Mouse (Mus musculus) layer of hippocampus, postnatal 36 days (tissue): ENCODE results near the gene F12. TPM values are rescaled to one million over a fixed set of nuclear protein-coding genes. Genes with fewer than 3 reads are reported as not detected.

Source experiments
- DNase-seq, 2 experiments: peaks; one replicate each; pipeline ENCODE4 v3.0.0; 2022
- total RNA-seq, 2 experiments: library from RNA; stranded (reverse); gene quantifications; 2 replicates each; pipeline ENCODE4 v1.2.3; 2021

F12 gene
- total RNA-seq, 2 experiments from 2014 or later = 0.32 to 0.71 TPM

GRCm38 (mm10) chr13:55413333-55413732, 13.3 kb downstream of the F12 start:
- no peak for DNase-seq

- DNase-seq = no peak
Measured at GRCm38 (mm10) chr13:55412643-55413307, 13.8 kb downstream of the F12 start.

GRCm38 (mm10) chr13:55411826-55412225, 14.8 kb downstream of the F12 start:
- DNase-seq = no peak

- DNase-seq = no peak
Measured at GRCm38 (mm10) chr13:55408546-55409120, 18.0 kb downstream of the F12 start.

- no peak for DNase-seq
Measured at GRCm38 (mm10) chr13:55407341-55407740, 19.3 kb downstream of the F12 start.

- DNase-seq = no peak
Measured at GRCm38 (mm10) chr13:55405783-55406390, 20.7 kb downstream of the F12 start.

- DNase-seq = peak; percentile 67 to 77
Measured at GRCm38 (mm10) chr13:55404853-55405782, 21.5 kb downstream of the F12 start.

- DNase-seq = peak in 1 of 2 experiments; percentile 36
Measured at GRCm38 (mm10) chr13:55403935-55404852, 22.4 kb downstream of the F12 start.

GRCm38 (mm10) chr13:55403266-55403665, 23.3 kb downstream of the F12 start:
- DNase-seq = no peak

- no peak for DNase-seq
Measured at GRCm38 (mm10) chr13:55400039-55400346, 26.6 kb downstream of the F12 start.

GRCm38 (mm10) chr13:55399300-55400038, 27.1 kb downstream of the F12 start:
- no peak for DNase-seq

- no peak for DNase-seq
Measured at GRCm38 (mm10) chr13:55398088-55398487, 28.5 kb downstream of the F12 start, which contains the start of gene Slc34a1. TSS of gene Slc34a1 (plus strand) at chr13:55398187.

- DNase-seq = no peak
Measured at GRCm38 (mm10) chr13:55392933-55393332, 33.7 kb downstream of the F12 start.

GRCm38 (mm10) chr13:55391626-55392029, 35.0 kb downstream of the F12 start:
- no peak for DNase-seq

- DNase-seq = no peak
Measured at GRCm38 (mm10) chr13:55390644-55391043, 35.9 kb downstream of the F12 start.

- DNase-seq = peak; percentile 55 to 69
Measured at GRCm38 (mm10) chr13:55381790-55382189, 44.8 kb downstream of the F12 start.

GRCm38 (mm10) chr13:55378907-55379580, 47.5 kb downstream of the F12 start:
- no peak for DNase-seq

- DNase-seq = no peak
Measured at GRCm38 (mm10) chr13:55375877-55376276, 50.7 kb downstream of the F12 start.

GRCm38 (mm10) chr13:55374206-55374924, 52.2 kb downstream of the F12 start:
- no peak for DNase-seq

GRCm38 (mm10) chr13:55371740-55372139, 54.9 kb downstream of the F12 start:
- no peak for DNase-seq
